Mouse (Mus musculus): ENCODE data around the gene Cnpy2.

GRCm38 (mm10) chr10:128302357-128302756 is 19.9 kb upstream of the Cnpy2 start:
- TF ChIP-seq POLR2A (IDR thresholded peaks at IDR 0.05; ENCODE audit: extremely low read depth, insufficient read depth, low read length), result no peak
- TF ChIP-seq CTCF (IDR thresholded peaks at IDR 0.05; ENCODE audit: low read depth, low read length), result no peak
